Mouse (Mus musculus): ENCODE measurements around the gene Dqx1.

DNA sequence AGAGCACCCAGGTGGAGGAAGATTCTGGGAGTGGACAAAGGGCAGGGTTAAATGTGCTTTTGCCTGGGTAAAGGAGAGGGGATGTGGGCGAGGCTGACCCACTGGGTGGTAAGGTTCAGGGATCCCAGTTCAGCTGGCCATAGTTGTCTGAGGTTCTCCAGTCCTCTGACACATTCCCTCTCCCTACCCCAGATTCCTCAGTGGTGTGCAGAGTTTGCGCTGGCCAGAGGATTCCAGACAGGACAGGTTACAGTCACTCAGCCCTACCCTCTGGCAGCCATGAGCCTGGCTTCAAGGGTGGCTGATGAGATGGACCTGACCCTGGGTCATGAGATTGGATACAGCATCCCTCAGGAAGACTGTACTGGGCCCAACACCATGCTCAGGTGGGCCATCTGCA is 1.1 kb downstream of the Dqx1 start:
- TF ChIP-seq CTCF (IDR thresholded peaks at IDR 0.05; ENCODE audit: control insufficient read depth, insufficient read depth, insufficient read length) (no peak), MAX (IDR thresholded peaks at IDR 0.05) (no peak)

Data from C2C12 (cell line).